Mouse (Mus musculus): ENCODE results near the gene Acmsd.

DNA sequence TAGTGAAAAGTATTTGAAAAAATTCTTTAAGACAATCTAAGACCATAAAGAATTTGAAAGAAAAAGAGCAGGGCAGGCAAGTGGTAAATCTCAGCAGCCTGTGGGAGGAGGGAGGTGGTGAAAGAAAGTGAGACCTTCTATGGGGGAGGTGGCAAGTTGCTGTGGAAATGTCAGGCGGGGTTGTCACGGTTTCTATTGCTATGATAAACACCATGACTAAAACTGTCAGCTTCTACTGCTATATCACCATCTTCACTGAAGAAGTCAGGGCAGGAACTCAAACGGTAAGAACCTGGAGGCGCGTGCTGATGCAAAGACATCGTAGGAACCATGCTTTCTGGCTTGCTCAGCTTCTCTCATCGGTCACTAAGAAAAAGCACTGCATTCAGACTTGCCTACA lies 83.7 kb downstream of the Acmsd start:
- TF ChIP-seq CTCF (IDR thresholded peaks at IDR 0.05; ENCODE audit: borderline replicate concordance, insufficient read depth, low read length) (no peak), POLR2A (IDR thresholded peaks at IDR 0.05; ENCODE audit: low read depth, low read length) (no peak)

Data from embryonic fibroblast, embryonic 13.5 days (primary cell).